Mouse (Mus musculus): Measurements from ENCODE around the gene Cd68. TPM values are rescaled to one million over a fixed set of nuclear protein-coding genes. Genes with fewer than 3 reads are reported as not detected.

The Cd68 gene
- polyA plus RNA-seq, 1 experiment from 2014 or later: 7.9 TPM

DNA sequence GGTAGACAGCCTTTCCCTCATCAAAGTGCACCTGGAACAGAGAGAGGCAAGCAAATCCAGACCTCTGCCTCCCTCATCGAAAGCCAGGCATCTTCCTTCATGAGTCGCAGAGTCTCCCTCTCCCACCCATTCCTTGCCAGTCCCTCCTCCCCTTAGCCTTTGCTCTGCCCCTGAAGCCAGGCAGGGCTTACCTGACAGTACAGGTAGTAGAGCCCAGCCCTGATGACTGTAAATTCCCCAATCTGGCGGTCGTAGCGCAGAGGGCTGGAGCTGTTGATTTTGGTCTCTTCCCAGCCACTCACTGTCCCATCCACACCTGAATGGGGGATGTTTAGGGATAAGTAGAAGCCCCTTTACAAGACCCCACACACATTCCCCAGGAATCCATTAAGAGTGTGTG is 21.1 kb upstream of the Cd68 start:
- Histone ChIP-seq H3K27ac (replicated peaks; ENCODE audit: low read depth, low read length) (no peak overlapping the region), H3K4me2 (ENCODE audit: low read length) (no peak overlapping the region), H3K27me3 (ENCODE audit: control insufficient read depth, insufficient read depth, low read length) (no peaks in the 10 kb centered on the region), H3K9me3 (ENCODE audit: control insufficient read depth, low read length) (no peaks in the 10 kb centered on the region), H3K4me1 (ENCODE audit: control insufficient read depth, insufficient read depth, low read length) (peaks cover 7% of the 10 kb centered on the region), H3K9ac (replicated peaks; ENCODE audit: low read length) (no peak overlapping the region), H3K4me3 (replicated peaks; ENCODE audit: low read depth, low read length) (no peak overlapping the region), H3K36me3 (ENCODE audit: control insufficient read depth, insufficient read depth, low read length) (no peaks in the 10 kb centered on the region)
- ATAC-seq (ENCODE audit: low FRiP score, low TSS enrichment) (no peak), DNase-seq (no peak)
- WGBS: 56% methylated on average over 5 of the region's 5 CpGs

DNA sequence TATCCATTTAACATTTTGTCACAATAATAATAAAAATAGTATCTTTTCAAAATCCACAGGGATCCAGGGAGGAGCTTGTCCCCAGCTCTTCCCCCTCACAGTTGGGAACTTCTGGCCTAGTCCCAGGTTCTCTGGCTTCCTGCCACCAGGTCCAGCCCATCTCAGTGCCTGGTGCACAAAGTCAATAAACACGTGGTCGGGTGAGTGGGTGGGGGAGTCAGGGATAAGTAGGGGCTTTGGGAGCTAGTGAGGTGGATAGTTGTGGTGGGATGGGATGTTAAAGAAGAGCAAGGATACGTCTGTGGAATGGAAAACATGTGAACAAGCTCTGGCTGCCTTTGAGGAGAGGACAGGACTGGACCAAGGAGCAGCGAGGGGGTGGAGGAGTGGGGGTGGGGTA is 20.4 kb upstream of the Cd68 start:
- peak; percentile 50 for DNase-seq
- 20% methylated on average over 4 of the region's 4 CpGs for WGBS

DNA sequence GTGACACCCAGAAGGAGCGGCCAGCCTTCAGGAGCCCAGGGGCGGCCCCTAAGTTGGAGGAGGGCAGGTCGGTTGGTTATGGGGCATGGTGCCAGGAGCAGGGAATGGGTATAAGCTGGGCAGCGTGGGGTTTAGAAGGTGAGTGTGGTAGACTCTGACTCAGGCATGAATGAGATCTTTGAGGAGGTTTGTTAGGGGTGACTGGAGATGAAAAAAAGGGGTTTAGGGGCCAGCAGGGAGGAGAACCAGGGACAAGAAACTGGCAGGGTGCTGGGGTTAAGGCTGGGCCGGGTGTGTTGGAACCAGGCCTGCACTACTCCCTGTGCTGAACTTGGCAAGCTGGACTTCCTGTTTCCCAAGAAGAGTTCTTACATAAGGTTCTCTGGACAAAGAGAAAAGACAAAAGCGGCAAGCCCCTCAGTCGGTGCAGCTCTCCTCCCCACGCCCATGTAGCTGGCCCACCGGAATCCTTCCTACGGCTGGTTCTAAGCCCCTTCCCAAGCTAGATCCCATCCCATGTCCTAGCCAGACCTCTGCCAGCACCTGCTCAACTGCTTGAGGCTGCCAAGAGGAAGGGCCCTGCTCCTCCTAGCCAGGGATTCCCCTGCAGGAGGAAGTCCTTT is 19.7 kb upstream of the Cd68 start, which contains the start of gene Tnfsf13:
Gene Tnfsf13, minus strand, starts transcription at position 259 of the 623 bp plus-strand sequence.
- 57% methylated on average over 10 of the region's 10 CpGs for WGBS
- 0 out of 2 replicates have a peak within 1 kb of the TSS, but pooled peaks have one; percentile 21 for H3K9ac ChIP-seq (replicated peaks; ENCODE audit: low read length)

More for the DNA sequence above, 20.4 kb upstream of the Cd68 start:
- H3K36me3 ChIP-seq (ENCODE audit: control insufficient read depth, insufficient read depth, low read length): no peaks in the 10 kb centered on the region
- no peaks in the 10 kb centered on the region for H3K27me3 ChIP-seq (ENCODE audit: control insufficient read depth, insufficient read depth, low read length)
- no peak overlapping the region for H3K4me2 ChIP-seq (ENCODE audit: low read length)
- peaks cover 7% of the 10 kb centered on the region for H3K4me1 ChIP-seq (ENCODE audit: control insufficient read depth, insufficient read depth, low read length)
- no peaks in the 10 kb centered on the region for H3K9me3 ChIP-seq (ENCODE audit: control insufficient read depth, low read length)
- no peak overlapping the region for H3K9ac ChIP-seq (replicated peaks; ENCODE audit: low read length)
- H3K27ac ChIP-seq (replicated peaks; ENCODE audit: low read depth, low read length): no peak overlapping the region
- no peak for ATAC-seq (ENCODE audit: low FRiP score, low TSS enrichment)
- no peak overlapping the region for H3K4me3 ChIP-seq (replicated peaks; ENCODE audit: low read depth, low read length)

DNA sequence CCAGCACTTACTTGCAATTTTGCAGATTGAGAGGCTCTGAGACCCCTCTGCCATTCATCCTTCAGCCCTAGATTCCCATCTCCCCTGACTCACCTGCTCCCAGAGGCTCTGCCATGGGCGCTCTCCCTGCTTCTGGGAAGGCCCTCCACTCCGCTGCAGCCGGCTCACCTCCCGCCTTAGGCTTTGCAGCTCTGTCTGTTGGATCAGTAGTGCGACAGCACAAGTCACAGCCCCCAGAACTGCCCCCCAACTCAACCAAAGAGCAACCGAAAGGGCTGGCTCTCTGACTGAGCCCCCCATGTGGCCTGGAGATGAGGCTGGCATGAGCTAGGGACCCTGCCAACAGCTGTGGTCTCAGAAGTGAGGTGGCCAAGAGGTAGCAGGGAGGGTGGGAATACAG is 19.0 kb upstream of the Cd68 start:
- DNase-seq (no peak), ATAC-seq (ENCODE audit: low FRiP score, low TSS enrichment) (no peak)
- Histone ChIP-seq H3K9me3 (ENCODE audit: control insufficient read depth, low read length) (no peaks in the 10 kb centered on the region), H3K9ac (replicated peaks; ENCODE audit: low read length) (no peak overlapping the region), H3K4me2 (ENCODE audit: low read length) (no peak overlapping the region), H3K36me3 (ENCODE audit: control insufficient read depth, insufficient read depth, low read length) (peaks cover 4% of the 10 kb centered on the region; the same call in 1 of the 2 replicates), H3K4me3 (replicated peaks; ENCODE audit: low read depth, low read length) (no peak overlapping the region), H3K4me1 (ENCODE audit: control insufficient read depth, insufficient read depth, low read length) (peaks cover 18% of the 10 kb centered on the region), H3K27ac (replicated peaks; ENCODE audit: low read depth, low read length) (no peak overlapping the region), H3K27me3 (ENCODE audit: control insufficient read depth, insufficient read depth, low read length) (no peaks in the 10 kb centered on the region)
- WGBS: 84% methylated on average over 6 of the region's 6 CpGs

More for the DNA sequence above, 19.7 kb upstream of the Cd68 start, which contains the start of gene Tnfsf13:
- Histone ChIP-seq H3K4me3 (replicated peaks; ENCODE audit: low read depth, low read length) (no peak within 1 kb of the TSS), H3K4me1 (ENCODE audit: control insufficient read depth, insufficient read depth, low read length) (peaks cover 13% of the 10 kb centered on the region), H3K27ac (replicated peaks; ENCODE audit: low read depth, low read length) (no peak within 1 kb of the TSS), H3K27me3 (ENCODE audit: control insufficient read depth, insufficient read depth, low read length) (no peaks in the 10 kb centered on the region), H3K4me2 (ENCODE audit: low read length) (no peak within 1 kb of the TSS), H3K36me3 (ENCODE audit: control insufficient read depth, insufficient read depth, low read length) (no peaks in the 10 kb centered on the region), H3K9me3 (ENCODE audit: control insufficient read depth, low read length) (no peaks in the 10 kb centered on the region)
- DNase-seq (no peak), ATAC-seq (ENCODE audit: low FRiP score, low TSS enrichment) (no peak)

DNA sequence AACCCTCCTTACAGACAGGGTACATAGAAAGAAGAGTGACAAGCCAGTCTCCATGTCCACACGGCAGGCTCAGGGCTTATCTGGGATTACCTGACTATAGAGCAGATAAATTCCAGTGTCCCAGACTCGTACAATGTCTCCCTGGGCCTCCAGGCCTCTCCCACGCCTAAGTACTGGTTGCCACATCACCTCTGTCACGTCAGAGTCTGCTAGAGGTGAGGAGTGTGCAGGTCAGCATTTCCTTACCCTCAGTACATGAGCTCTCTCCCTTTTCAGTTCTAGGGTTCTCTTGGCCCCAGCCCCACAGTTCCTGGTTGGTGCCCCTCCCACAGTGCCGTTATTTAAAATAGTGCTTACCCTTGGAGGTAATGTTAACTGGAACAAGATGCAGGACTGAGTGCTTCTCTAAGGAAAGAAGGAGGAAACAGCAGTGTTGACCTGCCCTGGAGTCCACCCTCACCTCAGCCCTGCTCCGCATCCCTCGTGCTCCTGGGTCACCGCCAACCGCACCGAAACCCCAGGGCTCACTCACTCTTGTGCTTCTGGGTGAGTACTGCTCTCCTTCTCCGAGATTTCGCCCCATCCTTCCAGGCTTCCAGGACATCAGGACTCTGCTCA is 18.3 kb upstream of the Cd68 start:
- WGBS: 83% methylated on average over 12 of the region's 12 CpGs
- H3K4me2 ChIP-seq (ENCODE audit: low read length): no peak overlapping the region
- no peaks in the 10 kb centered on the region for H3K27me3 ChIP-seq (ENCODE audit: control insufficient read depth, insufficient read depth, low read length)
- H3K4me1 ChIP-seq (ENCODE audit: control insufficient read depth, insufficient read depth, low read length): peaks cover 18% of the 10 kb centered on the region
- peaks cover 8% of the 10 kb centered on the region; the same call in 1 of the 2 replicates for H3K36me3 ChIP-seq (ENCODE audit: control insufficient read depth, insufficient read depth, low read length)
- H3K9me3 ChIP-seq (ENCODE audit: control insufficient read depth, low read length): no peaks in the 10 kb centered on the region
- H3K9ac ChIP-seq (replicated peaks; ENCODE audit: low read length): no peak overlapping the region
- DNase-seq (no peak), ATAC-seq (ENCODE audit: low FRiP score, low TSS enrichment) (no peak)
- H3K4me3 ChIP-seq (replicated peaks; ENCODE audit: low read depth, low read length): no peak overlapping the region
- no peak overlapping the region for H3K27ac ChIP-seq (replicated peaks; ENCODE audit: low read depth, low read length)

DNA sequence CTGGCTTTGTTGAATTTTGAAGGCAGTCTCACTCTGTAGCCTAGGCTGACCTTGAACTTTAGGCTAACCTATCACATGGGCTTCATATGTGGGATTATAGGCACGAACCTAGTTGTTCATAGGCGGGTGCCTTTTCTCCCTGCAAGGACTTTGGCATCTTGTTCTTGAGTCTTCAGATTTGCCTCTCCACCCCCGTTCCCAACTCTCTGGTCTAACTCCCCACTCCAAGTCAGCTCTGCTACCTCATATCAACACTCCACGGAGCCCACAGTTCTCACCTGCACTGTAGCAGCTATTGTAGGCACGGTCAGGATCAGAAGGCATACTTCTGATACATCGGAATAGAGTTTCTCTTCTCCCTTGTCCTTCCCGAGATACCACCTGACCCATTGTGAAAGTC is 17.6 kb upstream of the Cd68 start:
- Histone ChIP-seq H3K4me2 (ENCODE audit: low read length) (peak overlapping the region; percentile 93), H3K36me3 (ENCODE audit: control insufficient read depth, insufficient read depth, low read length) (peaks cover 10% of the 10 kb centered on the region), H3K4me3 (replicated peaks; ENCODE audit: low read depth, low read length) (peak overlapping the region; percentile 19; the same call in 1 of the 2 replicates), H3K27me3 (ENCODE audit: control insufficient read depth, insufficient read depth, low read length) (no peaks in the 10 kb centered on the region), H3K4me1 (ENCODE audit: control insufficient read depth, insufficient read depth, low read length) (peaks cover 18% of the 10 kb centered on the region), H3K9me3 (ENCODE audit: control insufficient read depth, low read length) (no peaks in the 10 kb centered on the region), H3K9ac (replicated peaks; ENCODE audit: low read length) (no peak overlapping the region; the same call in 1 of the 2 replicates), H3K27ac (replicated peaks; ENCODE audit: low read depth, low read length) (peak overlapping the region; percentile 86; the same call in 1 of the 2 replicates)
- 82% methylated on average over 7 of the region's 7 CpGs for WGBS
- no peak for DNase-seq
- no peak for ATAC-seq (ENCODE audit: low FRiP score, low TSS enrichment)

DNA sequence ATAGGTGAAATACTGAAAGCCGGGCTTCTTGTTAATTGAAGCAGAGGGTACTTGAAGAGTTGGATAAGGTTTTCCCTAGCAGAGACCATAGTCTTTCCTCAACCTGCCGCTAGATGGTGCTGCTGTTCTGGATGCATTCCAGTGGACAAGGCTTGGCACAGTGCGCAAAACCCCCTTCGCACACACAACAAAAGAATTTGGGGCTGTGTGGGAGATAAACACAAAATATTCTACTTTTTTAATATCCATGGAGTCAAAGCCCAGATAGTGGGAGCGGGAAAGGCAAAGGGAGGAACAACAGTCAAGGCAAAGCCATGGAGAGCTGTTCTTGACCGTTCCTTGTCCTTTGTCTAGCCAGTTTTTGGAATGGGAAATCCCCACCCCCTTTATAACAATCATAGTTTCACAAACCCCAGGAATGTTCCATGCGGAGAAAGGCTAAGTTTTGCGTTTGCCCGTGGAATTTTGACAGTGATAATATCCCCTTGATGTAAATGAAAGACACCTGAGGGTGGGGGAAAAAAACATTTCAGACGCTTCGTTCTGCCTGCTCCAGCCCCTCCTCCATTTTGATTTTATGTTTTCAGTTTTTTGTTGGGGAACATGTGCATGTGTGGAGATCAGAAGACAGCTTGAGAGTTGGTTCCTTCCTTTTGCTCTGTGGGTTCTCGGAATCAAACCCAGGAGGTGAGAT is 17.0 kb upstream of the Cd68 start:
- Histone ChIP-seq H3K4me3 (replicated peaks; ENCODE audit: low read depth, low read length) (peak overlapping the region; percentile 19), H3K4me2 (ENCODE audit: low read length) (peak overlapping the region; percentile 93), H3K27ac (replicated peaks; ENCODE audit: low read depth, low read length) (peak overlapping the region; percentile 86), H3K9me3 (ENCODE audit: control insufficient read depth, low read length) (no peaks in the 10 kb centered on the region), H3K27me3 (ENCODE audit: control insufficient read depth, insufficient read depth, low read length) (no peaks in the 10 kb centered on the region), H3K36me3 (ENCODE audit: control insufficient read depth, insufficient read depth, low read length) (peaks cover 16% of the 10 kb centered on the region), H3K4me1 (ENCODE audit: control insufficient read depth, insufficient read depth, low read length) (peaks cover 18% of the 10 kb centered on the region), H3K9ac (replicated peaks; ENCODE audit: low read length) (peak overlapping the region; percentile 47)
- ATAC-seq (ENCODE audit: low FRiP score, low TSS enrichment) (0 out of 2 replicates have a peak, but pooled peaks have one; percentile 61), DNase-seq (peak; percentile 97)
- 18% methylated on average over 12 of the region's 12 CpGs for WGBS

DNA sequence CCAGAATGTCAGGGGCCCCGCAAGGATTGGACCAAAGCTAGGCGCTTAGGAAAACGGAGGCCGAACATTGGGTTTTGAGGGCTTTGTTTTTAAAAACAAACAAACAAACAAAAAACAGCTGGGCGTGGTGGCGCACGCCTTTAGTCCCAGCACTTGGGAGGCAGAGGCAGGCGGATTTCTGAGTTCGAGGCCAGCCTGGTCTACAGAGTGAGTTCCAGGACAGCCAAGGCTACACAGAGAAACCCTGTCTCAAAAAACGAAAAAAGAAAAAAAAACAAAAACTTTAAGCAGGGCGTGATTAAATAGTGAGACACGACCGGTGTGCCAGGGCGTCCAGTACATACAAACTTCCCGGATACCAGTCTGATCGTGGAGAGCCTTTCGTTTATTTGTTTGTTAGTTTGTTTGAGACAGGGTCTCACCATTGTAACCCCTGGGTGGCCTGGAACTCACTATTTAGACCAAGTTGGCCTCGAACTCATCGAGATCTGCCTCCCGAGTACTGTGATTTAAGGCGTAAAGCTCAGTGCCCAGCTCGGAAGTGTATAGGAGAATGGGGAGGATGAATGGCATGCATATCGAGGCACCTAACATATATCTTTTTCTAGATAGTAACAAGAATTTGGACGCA is 16.4 kb upstream of the Cd68 start:
- H3K4me3 ChIP-seq (replicated peaks; ENCODE audit: low read depth, low read length): peak overlapping the region; percentile 82
- H3K4me2 ChIP-seq (ENCODE audit: low read length): peak overlapping the region; percentile 93
- H3K36me3 ChIP-seq (ENCODE audit: control insufficient read depth, insufficient read depth, low read length): peaks cover 22% of the 10 kb centered on the region
- H3K27me3 ChIP-seq (ENCODE audit: control insufficient read depth, insufficient read depth, low read length): no peaks in the 10 kb centered on the region
- H3K9ac ChIP-seq (replicated peaks; ENCODE audit: low read length): peak overlapping the region; percentile 76; the same call in 1 of the 2 replicates
- peak overlapping the region; percentile 86 for H3K27ac ChIP-seq (replicated peaks; ENCODE audit: low read depth, low read length)
- peaks cover 18% of the 10 kb centered on the region for H3K4me1 ChIP-seq (ENCODE audit: control insufficient read depth, insufficient read depth, low read length)
- peak; percentile 16; the same call in 1 of the 2 replicates for ATAC-seq (ENCODE audit: low FRiP score, low TSS enrichment)
- 26% methylated on average over 24 of the region's 24 CpGs for WGBS
- no peaks in the 10 kb centered on the region for H3K9me3 ChIP-seq (ENCODE audit: control insufficient read depth, low read length)
- DNase-seq: no peak
